Mouse (Mus musculus): Measurements from ENCODE around the gene Sirt5.

DNA sequence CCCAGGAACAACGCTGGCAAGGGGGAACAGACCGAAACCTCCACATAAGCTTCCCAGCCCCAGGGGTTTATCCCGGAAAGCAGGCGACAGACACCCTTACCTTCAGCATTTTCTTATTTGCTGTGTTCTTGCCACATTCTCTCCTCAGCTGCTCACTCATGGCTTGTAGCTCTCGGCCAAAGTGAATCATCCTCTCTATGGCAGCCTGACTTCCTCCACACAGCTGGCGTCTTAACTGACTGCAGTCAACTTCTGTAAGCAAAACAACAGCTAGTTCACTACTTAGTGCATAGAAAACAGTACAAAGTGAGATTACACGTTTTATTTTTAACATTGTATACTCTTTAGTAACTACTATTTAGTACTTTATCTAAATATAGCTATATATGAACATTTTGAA is 47.0 kb downstream of the Sirt5 start:
- TF ChIP-seq CTCF (IDR thresholded peaks at IDR 0.05; ENCODE audit: control insufficient read depth, insufficient read depth, low read length) (no peak), POLR2A (IDR thresholded peaks at IDR 0.05; ENCODE audit: borderline replicate concordance, control insufficient read depth, low read depth, low read length) (no peak)
